Mouse (Mus musculus): Measurements from ENCODE around the gene Speg. TPM values are rescaled to one million over a fixed set of nuclear protein-coding genes. Genes with fewer than 3 reads are reported as not detected.

Gene Speg
- polyA plus RNA-seq, 1 experiment from 2014 or later = 53.4 TPM

GRCm38 (mm10) chr1:75358009-75358408, 17.1 kb upstream of the Speg start:
- WGBS = 84% methylated on average over 4 of the region's 4 CpGs
- no peak overlapping the region for H3K9ac ChIP-seq (ENCODE audit: low read length)
- no peaks in the 10 kb centered on the region for H3K27me3 ChIP-seq (ENCODE audit: control insufficient read depth, insufficient read depth, low read length)
- H3K4me2 ChIP-seq (ENCODE audit: low read length) = no peak overlapping the region
- H3K4me1 ChIP-seq (ENCODE audit: control insufficient read depth in 2 of 2, insufficient read depth in 2 of 2, low read length in 2 of 2) = peaks cover 37 to 49% of the 10 kb centered on the region in 2 experiments
- H3K36me3 ChIP-seq (ENCODE audit: control insufficient read depth, insufficient read depth, low read length) = peaks cover 10% of the 10 kb centered on the region
- H3K9me3 ChIP-seq (ENCODE audit: control insufficient read depth, low read length) = no peaks in the 10 kb centered on the region
- H3K4me3 ChIP-seq (ENCODE audit: control insufficient read depth in 1 of 2, insufficient read depth in 1 of 2, low read depth in 1 of 2, low read length in 2 of 2) = no peak overlapping the region
- peak overlapping the region in 1 of 2 experiments; percentile 98; a peak in 1 of 4 replicates for H3K27ac ChIP-seq (replicated peaks in 1 of 2; ENCODE audit: control insufficient read depth in 1 of 2, insufficient read depth in 1 of 2, low read depth in 2 of 2, low read length in 2 of 2)
- no peak for ATAC-seq (ENCODE audit: insufficient number of reproducible peaks, insufficient read depth, low FRiP score, low read depth)

GRCm38 (mm10) chr1:75359346-75359745, 15.8 kb upstream of the Speg start:
- 12% methylated on average over 13 of the region's 13 CpGs for WGBS
- H3K9ac ChIP-seq (ENCODE audit: low read length) = peak overlapping the region; percentile 92
- no peaks in the 10 kb centered on the region for H3K27me3 ChIP-seq (ENCODE audit: control insufficient read depth, insufficient read depth, low read length)
- H3K4me2 ChIP-seq (ENCODE audit: low read length) = peak overlapping the region; percentile 80
- H3K27ac ChIP-seq (replicated peaks in 1 of 2; ENCODE audit: control insufficient read depth in 1 of 2, insufficient read depth in 1 of 2, low read depth in 2 of 2, low read length in 2 of 2) = peak overlapping the region; percentile 92 to 98
- peak overlapping the region in 1 of 2 experiments; percentile 61; a peak in 1 of 4 replicates for H3K4me3 ChIP-seq (ENCODE audit: control insufficient read depth in 1 of 2, insufficient read depth in 1 of 2, low read depth in 1 of 2, low read length in 2 of 2)
- peaks cover 24% of the 10 kb centered on the region for H3K36me3 ChIP-seq (ENCODE audit: control insufficient read depth, insufficient read depth, low read length)
- ATAC-seq (ENCODE audit: insufficient number of reproducible peaks, insufficient read depth, low FRiP score, low read depth) = peak; percentile 42
- no peaks in the 10 kb centered on the region for H3K9me3 ChIP-seq (ENCODE audit: control insufficient read depth, low read length)
- H3K4me1 ChIP-seq (ENCODE audit: control insufficient read depth in 2 of 2, insufficient read depth in 2 of 2, low read length in 2 of 2) = peaks cover 37 to 51% of the 10 kb centered on the region in 2 experiments

DNA sequence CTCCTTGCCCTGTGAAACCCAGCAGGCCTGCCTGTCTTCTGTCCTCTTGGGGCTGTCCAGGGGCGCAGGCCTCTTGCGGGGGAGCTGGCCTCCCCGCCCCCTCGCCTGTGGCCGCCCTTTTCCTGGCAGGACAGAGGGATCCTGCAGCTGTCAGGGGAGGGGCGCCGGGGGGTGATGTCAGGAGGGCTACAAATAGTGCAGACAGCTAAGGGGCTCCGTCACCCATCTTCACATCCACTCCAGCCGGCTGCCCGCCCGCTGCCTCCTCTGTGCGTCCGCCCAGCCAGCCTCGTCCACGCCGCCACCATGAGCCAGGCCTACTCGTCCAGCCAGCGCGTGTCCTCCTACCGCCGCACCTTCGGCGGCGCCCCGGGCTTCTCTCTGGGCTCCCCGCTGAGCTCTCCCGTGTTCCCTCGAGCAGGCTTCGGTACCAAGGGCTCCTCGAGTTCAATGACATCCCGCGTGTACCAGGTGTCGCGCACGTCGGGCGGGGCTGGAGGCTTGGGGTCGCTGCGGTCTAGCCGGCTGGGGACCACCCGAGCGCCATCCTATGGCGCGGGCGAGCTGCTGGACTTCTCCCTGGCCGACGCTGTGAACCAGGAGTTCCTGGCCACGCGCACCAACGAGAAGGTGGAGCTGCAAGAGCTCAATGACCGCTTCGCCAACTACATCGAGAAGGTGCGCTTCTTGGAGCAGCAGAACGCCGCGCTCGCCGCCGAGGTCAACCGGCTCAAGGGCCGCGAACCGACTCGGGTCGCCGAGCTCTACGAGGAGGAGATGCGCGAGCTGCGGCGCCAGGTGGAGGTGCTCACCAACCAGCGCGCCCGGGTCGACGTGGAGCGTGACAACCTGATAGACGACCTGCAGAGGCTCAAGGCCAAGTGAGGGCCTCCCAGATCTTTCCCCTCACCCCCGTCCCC, 14.7 kb upstream of the Speg start, which contains the start of gene Des:
Des (plus strand) TSS at position 218 of the 920 bp plus-strand sequence.
- H3K9ac ChIP-seq (ENCODE audit: low read length) = peak within 1 kb of the TSS; percentile 92
- no peaks in the 10 kb centered on the region for H3K27me3 ChIP-seq (ENCODE audit: control insufficient read depth, insufficient read depth, low read length)
- peak within 1 kb of the TSS; percentile 92 to 98 for H3K27ac ChIP-seq (replicated peaks in 1 of 2; ENCODE audit: control insufficient read depth in 1 of 2, insufficient read depth in 1 of 2, low read depth in 2 of 2, low read length in 2 of 2)
- peak; percentile 76 for ATAC-seq (ENCODE audit: insufficient number of reproducible peaks, insufficient read depth, low FRiP score, low read depth)
- peak within 1 kb of the TSS; percentile 80 for H3K4me2 ChIP-seq (ENCODE audit: low read length)
- peak within 1 kb of the TSS; percentile 59 to 61 for H3K4me3 ChIP-seq (ENCODE audit: control insufficient read depth in 1 of 2, insufficient read depth in 1 of 2, low read depth in 1 of 2, low read length in 2 of 2)
- WGBS = 1% methylated on average over 80 of the region's 80 CpGs
- H3K4me1 ChIP-seq (ENCODE audit: control insufficient read depth in 2 of 2, insufficient read depth in 2 of 2, low read length in 2 of 2) = peaks cover 37 to 55% of the 10 kb centered on the region in 2 experiments
- H3K36me3 ChIP-seq (ENCODE audit: control insufficient read depth, insufficient read depth, low read length) = peaks cover 33% of the 10 kb centered on the region
- no peaks in the 10 kb centered on the region for H3K9me3 ChIP-seq (ENCODE audit: control insufficient read depth, low read length)

DNA sequence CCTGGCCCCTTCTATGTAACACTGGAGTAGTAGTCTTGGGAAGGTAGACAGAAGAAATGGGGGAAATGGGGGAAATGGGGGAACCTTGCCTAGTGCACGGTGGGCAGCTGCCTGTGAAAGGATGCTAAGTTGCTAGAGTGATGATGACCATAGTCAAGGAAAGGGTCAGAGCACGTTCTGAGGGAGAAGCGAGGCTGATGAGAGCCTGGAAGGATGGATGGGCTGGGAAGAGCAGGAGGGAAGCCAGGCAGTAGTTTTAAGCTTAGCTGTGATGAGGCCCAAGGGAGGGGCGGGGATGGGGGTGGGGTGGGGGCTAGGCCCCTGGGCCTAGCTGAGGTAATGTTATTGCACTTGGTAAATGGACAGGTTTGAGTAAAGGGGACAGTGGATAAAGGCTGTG, 14.0 kb upstream of the Speg start:
- Histone ChIP-seq H3K9ac (ENCODE audit: low read length) (peak overlapping the region; percentile 92), H3K4me1 (ENCODE audit: control insufficient read depth in 2 of 2, insufficient read depth in 2 of 2, low read length in 2 of 2) (peaks cover 37 to 55% of the 10 kb centered on the region in 2 experiments)

GRCm38 (mm10) chr1:75361750-75362149, 13.3 kb upstream of the Speg start:
- Histone ChIP-seq H3K4me3 (ENCODE audit: control insufficient read depth in 1 of 2, insufficient read depth in 1 of 2, low read depth in 1 of 2, low read length in 2 of 2) (peak overlapping the region; percentile 29 to 61), H3K27me3 (ENCODE audit: control insufficient read depth, insufficient read depth, low read length) (no peaks in the 10 kb centered on the region), H3K9me3 (ENCODE audit: control insufficient read depth, low read length) (no peaks in the 10 kb centered on the region), H3K27ac (replicated peaks in 1 of 2; ENCODE audit: control insufficient read depth in 1 of 2, insufficient read depth in 1 of 2, low read depth in 2 of 2, low read length in 2 of 2) (peak overlapping the region; percentile 38 to 98), H3K4me1 (ENCODE audit: control insufficient read depth in 2 of 2, insufficient read depth in 2 of 2, low read length in 2 of 2) (peaks cover 37 to 54% of the 10 kb centered on the region in 2 experiments), H3K4me2 (ENCODE audit: low read length) (peak overlapping the region; percentile 80), H3K36me3 (ENCODE audit: control insufficient read depth, insufficient read depth, low read length) (peaks cover 46% of the 10 kb centered on the region), H3K9ac (ENCODE audit: low read length) (peak overlapping the region; percentile 92)
- WGBS = 13% methylated on average over 4 of the region's 4 CpGs
- ATAC-seq (ENCODE audit: insufficient number of reproducible peaks, insufficient read depth, low FRiP score, low read depth) = peak; percentile 16; the same call in 1 of the 2 replicates

More for the DNA sequence above, 14.0 kb upstream of the Speg start:
- no peak for ATAC-seq (ENCODE audit: insufficient number of reproducible peaks, insufficient read depth, low FRiP score, low read depth)
- Histone ChIP-seq H3K9me3 (ENCODE audit: control insufficient read depth, low read length) (no peaks in the 10 kb centered on the region), H3K27me3 (ENCODE audit: control insufficient read depth, insufficient read depth, low read length) (no peaks in the 10 kb centered on the region), H3K36me3 (ENCODE audit: control insufficient read depth, insufficient read depth, low read length) (peaks cover 40% of the 10 kb centered on the region), H3K27ac (replicated peaks in 1 of 2; ENCODE audit: control insufficient read depth in 1 of 2, insufficient read depth in 1 of 2, low read depth in 2 of 2, low read length in 2 of 2) (peak overlapping the region; percentile 74 to 98; a peak in 3 of 4 replicates), H3K4me2 (ENCODE audit: low read length) (peak overlapping the region; percentile 80), H3K4me3 (ENCODE audit: control insufficient read depth in 1 of 2, insufficient read depth in 1 of 2, low read depth in 1 of 2, low read length in 2 of 2) (peak overlapping the region; percentile 59 to 61)
- WGBS = 31% methylated on average over 4 of the region's 4 CpGs

- Histone ChIP-seq H3K4me3 (ENCODE audit: control insufficient read depth in 1 of 2, insufficient read depth in 1 of 2, low read depth in 1 of 2, low read length in 2 of 2) (no peak overlapping the region), H3K4me2 (ENCODE audit: low read length) (no peak overlapping the region), H3K27ac (replicated peaks in 1 of 2; ENCODE audit: control insufficient read depth in 1 of 2, insufficient read depth in 1 of 2, low read depth in 2 of 2, low read length in 2 of 2) (no peak overlapping the region), H3K36me3 (ENCODE audit: control insufficient read depth, insufficient read depth, low read length) (peaks cover 60% of the 10 kb centered on the region), H3K9me3 (ENCODE audit: control insufficient read depth, low read length) (no peaks in the 10 kb centered on the region), H3K4me1 (ENCODE audit: control insufficient read depth in 2 of 2, insufficient read depth in 2 of 2, low read length in 2 of 2) (peaks cover 21 to 33% of the 10 kb centered on the region in 2 experiments), H3K27me3 (ENCODE audit: control insufficient read depth, insufficient read depth, low read length) (no peaks in the 10 kb centered on the region), H3K9ac (ENCODE audit: low read length) (no peak overlapping the region)
- ATAC-seq (ENCODE audit: insufficient number of reproducible peaks, insufficient read depth, low FRiP score, low read depth) = no peak
- WGBS = 60% methylated on average over 3 of the region's 3 CpGs
Measured at GRCm38 (mm10) chr1:75363868-75364267, 11.2 kb upstream of the Speg start.

GRCm38 (mm10) chr1:75365510-75366137, 9.5 kb upstream of the Speg start:
- Histone ChIP-seq H3K4me1 (ENCODE audit: control insufficient read depth in 2 of 2, insufficient read depth in 2 of 2, low read length in 2 of 2) (peaks cover 23 to 37% of the 10 kb centered on the region in 2 experiments), H3K27ac (replicated peaks in 1 of 2; ENCODE audit: control insufficient read depth in 1 of 2, insufficient read depth in 1 of 2, low read depth in 2 of 2, low read length in 2 of 2) (no peak overlapping the region), H3K9ac (ENCODE audit: low read length) (no peak overlapping the region), H3K36me3 (ENCODE audit: control insufficient read depth, insufficient read depth, low read length) (peaks cover 60% of the 10 kb centered on the region), H3K27me3 (ENCODE audit: control insufficient read depth, insufficient read depth, low read length) (no peaks in the 10 kb centered on the region), H3K4me2 (ENCODE audit: low read length) (no peak overlapping the region), H3K9me3 (ENCODE audit: control insufficient read depth, low read length) (no peaks in the 10 kb centered on the region), H3K4me3 (ENCODE audit: control insufficient read depth in 1 of 2, insufficient read depth in 1 of 2, low read depth in 1 of 2, low read length in 2 of 2) (no peak overlapping the region)
- ATAC-seq (ENCODE audit: insufficient number of reproducible peaks, insufficient read depth, low FRiP score, low read depth) = no peak
- WGBS = 76% methylated on average over 14 of the region's 14 CpGs

All from heart, embryonic 14.5 days (tissue).